ENCODE assay signal across 26 mouse cellular contexts in the genomic region with DNA sequence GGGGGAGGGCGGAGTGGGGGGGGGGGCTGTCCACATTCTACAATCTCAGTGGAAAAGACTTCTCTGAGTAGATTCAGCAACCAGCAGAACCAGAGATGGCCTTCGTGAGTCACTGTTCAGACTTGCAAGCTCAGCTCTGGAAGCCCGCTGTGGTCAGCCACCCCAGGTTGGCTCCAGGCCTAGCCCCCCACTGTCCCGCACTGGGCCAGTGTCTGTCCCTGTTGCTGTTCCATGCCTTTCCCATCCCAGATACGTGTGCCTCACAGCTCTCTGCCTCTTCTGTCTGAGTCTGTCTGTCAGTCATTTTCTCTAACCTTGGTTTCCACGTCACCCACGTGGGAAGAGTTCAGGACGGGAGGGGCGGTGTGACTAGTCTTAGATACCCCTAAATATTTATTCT. TPM values are rescaled to one million over a fixed set of nuclear protein-coding genes. Genes with fewer than 3 reads are reported as not detected.
DNase-seq lines count a peak whose midpoint lies in the region; ATAC-seq and TF ChIP-seq lines count a peak whose summit lies in the region.
"Had no signal": no experiment of that assay in that cellular context is flagged by ENCODE, and none has a peak within 500 bp of the region (broad histone marks: within the 10 kb centered on the region; RNA-seq: fewer than 3 reads in every experiment).

No protein-coding gene starts in this region.

- peak; percentile 16 for DNase-seq in gastrocnemius, adult 2 months
- no peak for DNase-seq in gastrocnemius, postnatal 14 days
- DNase-seq in Muller cell, postnatal 12 days (ENCODE audit: inconsistent ontology term), result peak; percentile 85
- peak; percentile 53 for DNase-seq in adrenal gland, postnatal 14 days
- DNase-seq in cerebellum, postnatal 25 days, result peak; percentile 57 to 72
- no peak for DNase-seq in natural killer cell, adult 2 months (ENCODE audit: low spot score in 2 of 2)
- DNase-seq in right cerebral cortex, adult 18-20 months, result no peak
- DNase-seq: forebrain, postnatal 0 days; heart, postnatal 14 days; kidney, adult 8-10 months; kidney, postnatal 14 days; lung, adult 18-20 months; lung, postnatal 36 days; thymus, postnatal 36 days had no signal

- WGBS in forebrain, embryonic 13.5 days, result 85% methylated on average over 9 of the region's 9 CpGs

- no peak overlapping the region for H3K4me2 ChIP-seq in forebrain, embryonic 13.5 days
- H3K4me2 ChIP-seq: embryonic facial prominence, embryonic 13.5 days; heart, embryonic 12.5 days; hindbrain, embryonic 12.5 days; liver, embryonic 11.5 days had no signal

- no peak for TF ChIP-seq CTCF in gastrocnemius, adult 2 months (IDR thresholded peaks at IDR 0.05)

- H3K4me3 ChIP-seq in gastrocnemius, adult 2 months, result no peak overlapping the region
- H3K4me3 ChIP-seq in forebrain, embryonic 13.5 days, result no peak overlapping the region
- H3K4me3 ChIP-seq: embryonic facial prominence, embryonic 13.5 days; heart, embryonic 12.5 days; hindbrain, embryonic 12.5 days; left cerebral cortex, adult 2 months had no signal

- intact Hi-C loops in gastrocnemius, adult 2 months (cut with DNase I), result no loop called here
- intact Hi-C loops in gastrocnemius, postnatal 14 days (cut with DNase I; ENCODE audit: low total_unique reads), result loop anchor here (5.0 kb wide), 1 partner anchor 35 kb away; no protein-coding TSS in a partner anchor

- H3K4me1 ChIP-seq in forebrain, embryonic 13.5 days, result peaks cover 7% of the 10 kb centered on the region

- H3K27ac ChIP-seq in gastrocnemius, adult 2 months, result no peak overlapping the region
- no peak overlapping the region for H3K27ac ChIP-seq in forebrain, embryonic 13.5 days
- H3K27ac ChIP-seq: embryonic facial prominence, embryonic 13.5 days; hindbrain, embryonic 12.5 days; left cerebral cortex, adult 2 months had no signal

- 0 out of 2 replicates have a peak, but pooled peaks cover 3% of the 10 kb centered on the region for H3K27me3 ChIP-seq in forebrain, embryonic 13.5 days
- H3K27me3 ChIP-seq: embryonic facial prominence, embryonic 13.5 days; hindbrain, embryonic 12.5 days had no signal

- no peak overlapping the region for H3K9ac ChIP-seq in forebrain, embryonic 13.5 days
- H3K9ac ChIP-seq: embryonic facial prominence, embryonic 13.5 days; forebrain, postnatal 0 days; heart, embryonic 12.5 days; hindbrain, embryonic 12.5 days had no signal

- peaks cover 7% of the 10 kb centered on the region; the same call in 1 of the 2 replicates for H3K9me3 ChIP-seq in forebrain, embryonic 13.5 days (replicated peaks)
- H3K9me3 ChIP-seq: embryonic facial prominence, embryonic 13.5 days had no signal

- ATAC-seq in forebrain, embryonic 13.5 days, result no peak
- ATAC-seq: CD4-positive, CD25-positive, alpha-beta regulatory T cell, adult 4 months; forebrain, postnatal 0 days; midbrain, embryonic 16.5 days had no signal

- H3K36me3 ChIP-seq in forebrain, embryonic 13.5 days (ENCODE audit: poor library complexity, severe bottlenecking), result peaks cover 27% of the 10 kb centered on the region

RNA-seq across cellular contexts. Expression of a gene that starts 0.6 kb away (rescaled TPM):
- total RNA-seq in gastrocnemius, adult 2 months (2021), result not detected
- under 1 TPM; 0.07 to 0.08 TPM for total RNA-seq in gastrocnemius, postnatal 14 days (2021)
- 0.26 and 0.98 TPM in 2 replicates for total RNA-seq in adrenal gland, postnatal 14 days (2021)
- polyA plus RNA-seq in forebrain, embryonic 13.5 days (2015; fragmentation: Nextera tagmentation; extraction: Ambion mirVana), result 0.85 and 1.1 TPM in 2 replicates
- total RNA-seq: heart, postnatal 14 days; megakaryocyte-erythroid progenitor cell, adult 5-6 weeks had no signal
- polyA plus RNA-seq: CD4-positive, CD25-positive, alpha-beta regulatory T cell, adult 4 months; heart, embryonic 12.5 days; liver, embryonic 11.5 days had no signal

RNA-seq across cellular contexts. Expression of a gene that starts 23.8 kb away (rescaled TPM):
- total RNA-seq in gastrocnemius, adult 2 months (2021), result under 1 TPM; 0.45 to 0.92 TPM
- total RNA-seq in gastrocnemius, postnatal 14 days (2021), result 1 to 10 TPM in 1 of 2 experiments, under 1 TPM in 1; 0.84 to 1.0 TPM
- total RNA-seq in adrenal gland, postnatal 14 days (2021), result 1.9 TPM in 2 replicates
- 4.6 and 5.0 TPM in 2 replicates for polyA plus RNA-seq in forebrain, embryonic 13.5 days (2015; fragmentation: Nextera tagmentation; extraction: Ambion mirVana)

RNA-seq across cellular contexts. Expression of a gene that starts 24.7 kb away (rescaled TPM):
- total RNA-seq in gastrocnemius, adult 2 months (2021), result 10 to 100 TPM; 17.5 to 23.4 TPM
- total RNA-seq in gastrocnemius, postnatal 14 days (2021), result 10 to 100 TPM; 12.1 to 15.6 TPM
- total RNA-seq in adrenal gland, postnatal 14 days (2021), result 11.9 and 15.7 TPM in 2 replicates
- 0.81 and 0.97 TPM in 2 replicates for polyA plus RNA-seq in forebrain, embryonic 13.5 days (2015; fragmentation: Nextera tagmentation; extraction: Ambion mirVana)

RNA-seq across cellular contexts. Expression of a gene that starts 40.8 kb away (rescaled TPM):
- total RNA-seq in gastrocnemius, adult 2 months (2021), result under 1 TPM in 1 of 2 experiments, not detected in 1; 0.23 TPM
- under 1 TPM in 1 of 2 experiments, not detected in 1; 0.21 TPM for total RNA-seq in gastrocnemius, postnatal 14 days (2021)
- total RNA-seq in adrenal gland, postnatal 14 days (2021), result 0.26 TPM in 2 replicates
- not detected in 2 replicates for polyA plus RNA-seq in forebrain, embryonic 13.5 days (2015; fragmentation: Nextera tagmentation; extraction: Ambion mirVana)
- total RNA-seq: heart, postnatal 14 days; layer of hippocampus, adult 8-10 months; left cerebral cortex, adult 2 months; megakaryocyte-erythroid progenitor cell, adult 5-6 weeks had no signal
- polyA plus RNA-seq: CD4-positive, CD25-positive, alpha-beta regulatory T cell, adult 4 months; embryonic facial prominence, embryonic 13.5 days; heart, embryonic 12.5 days; hindbrain, embryonic 12.5 days; limb, embryonic 11.5 days; liver, embryonic 11.5 days; midbrain, embryonic 16.5 days; small intestine, adult 2 months had no signal

RNA-seq across cellular contexts. Expression of a gene that starts 40.9 kb away (rescaled TPM):
- total RNA-seq in gastrocnemius, adult 2 months (2021), result under 1 TPM; 0.64 to 0.73 TPM
- under 1 TPM; 0.53 to 0.97 TPM for total RNA-seq in gastrocnemius, postnatal 14 days (2021)
- total RNA-seq in adrenal gland, postnatal 14 days (2021), result 4.0 and 6.0 TPM in 2 replicates
- 0.44 and 0.98 TPM in 2 replicates for polyA plus RNA-seq in forebrain, embryonic 13.5 days (2015; fragmentation: Nextera tagmentation; extraction: Ambion mirVana)
- polyA plus RNA-seq: CD4-positive, CD25-positive, alpha-beta regulatory T cell, adult 4 months; embryonic facial prominence, embryonic 13.5 days; limb, embryonic 11.5 days; small intestine, adult 2 months had no signal

Comparison
In these comparisons a context has a peak if more than half of its experiments do, and no peak if none do; other contexts are left out.
1. DNase-seq: peak in gastrocnemius, adult 2 months (single experiment), Muller cell, postnatal 12 days (single experiment), adrenal gland, postnatal 14 days (single experiment) and cerebellum, postnatal 25 days (2 of 2); none in gastrocnemius, postnatal 14 days (single experiment), natural killer cell, adult 2 months (0 of 2) and right cerebral cortex, adult 18-20 months (single experiment).